Mouse (Mus musculus): ENCODE measurements at regions not wholly inside any gene's neighbourhood (a gene's known extent, or its start where the extent isn't known, plus 50 kb on each side); places are given as distances from the start of the nearest gene placed in this dataset.

- ATAC-seq (ENCODE audit: insufficient read depth, low FRiP score, low TSS enrichment): no peak
These were observed 106.3 kb upstream of the Gm26657 start for GRCm38 (mm10) chr4:56633528-56633927.

DNA sequence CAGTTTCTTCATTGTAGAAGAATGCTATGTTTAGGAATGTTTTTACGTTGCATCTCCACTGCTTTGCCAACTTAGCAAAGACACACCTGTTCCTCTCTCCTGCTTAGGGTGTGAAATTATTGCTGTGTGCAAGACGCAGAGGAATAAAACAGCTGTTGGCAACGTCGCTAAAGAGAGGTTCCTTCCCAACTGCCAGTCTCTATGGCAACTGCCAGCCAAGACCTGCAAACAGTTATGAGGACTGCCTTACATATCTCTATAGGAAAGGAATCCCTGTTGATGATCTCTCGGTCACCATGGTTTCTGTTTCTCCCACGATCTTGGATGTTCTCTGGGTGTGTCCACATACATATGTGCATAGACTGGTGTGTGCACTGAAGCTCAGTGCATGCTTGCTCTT, 109.6 kb upstream of the Gm26657 start:
- ATAC-seq (ENCODE audit: insufficient read depth, low FRiP score, low TSS enrichment): no peak
- H3K27ac ChIP-seq (ENCODE audit: low read depth, low read length): no peak overlapping the region
- WGBS: 82% methylated on average over 6 of the region's 6 CpGs

More at GRCm38 (mm10) chr4:56633528-56633927, 106.3 kb upstream of the Gm26657 start:
- WGBS: 79% methylated on average over 4 of the region's 4 CpGs
- H3K4me1 ChIP-seq (ENCODE audit: control insufficient read depth, insufficient read depth, low read length): no peaks in the 10 kb centered on the region; the same call in 1 of the 2 replicates
- no peak for DNase-seq (ENCODE audit: low spot score)
- H3K4me3 ChIP-seq (ENCODE audit: low read depth, low read length): no peak overlapping the region
- H3K9ac ChIP-seq (ENCODE audit: low read length): no peak overlapping the region
- no peaks in the 10 kb centered on the region for H3K27me3 ChIP-seq (ENCODE audit: control insufficient read depth, insufficient read depth, low read length)
- H3K36me3 ChIP-seq (ENCODE audit: control insufficient read depth, insufficient read depth, low read length): no peaks in the 10 kb centered on the region
- no peak overlapping the region for H3K27ac ChIP-seq (ENCODE audit: low read depth, low read length)
- no peaks in the 10 kb centered on the region for H3K9me3 ChIP-seq (ENCODE audit: control insufficient read depth, low read length)
- H3K4me2 ChIP-seq (ENCODE audit: low read depth): no peak overlapping the region

GRCm38 (mm10) chr4:56627206-56627605, 112.7 kb upstream of the Gm26657 start:
- H3K9ac ChIP-seq (ENCODE audit: low read length): no peak overlapping the region
- no peaks in the 10 kb centered on the region for H3K4me1 ChIP-seq (ENCODE audit: control insufficient read depth, insufficient read depth, low read length)
- DNase-seq (ENCODE audit: low spot score) (no peak), ATAC-seq (ENCODE audit: insufficient read depth, low FRiP score, low TSS enrichment) (no peak)
- no peaks in the 10 kb centered on the region for H3K36me3 ChIP-seq (ENCODE audit: control insufficient read depth, insufficient read depth, low read length)
- H3K27me3 ChIP-seq (ENCODE audit: control insufficient read depth, insufficient read depth, low read length): no peaks in the 10 kb centered on the region
- WGBS: 81% methylated on average over 7 of the region's 7 CpGs
- H3K4me2 ChIP-seq (ENCODE audit: low read depth): no peak overlapping the region
- H3K27ac ChIP-seq (ENCODE audit: low read depth, low read length): no peak overlapping the region
- no peak overlapping the region for H3K4me3 ChIP-seq (ENCODE audit: low read depth, low read length)
- H3K9me3 ChIP-seq (ENCODE audit: control insufficient read depth, low read length): no peaks in the 10 kb centered on the region

More for the DNA sequence above, 109.6 kb upstream of the Gm26657 start:
- H3K4me3 ChIP-seq (ENCODE audit: low read depth, low read length): no peak overlapping the region
- DNase-seq (ENCODE audit: low spot score): no peak
- no peaks in the 10 kb centered on the region for H3K4me1 ChIP-seq (ENCODE audit: control insufficient read depth, insufficient read depth, low read length)
- no peaks in the 10 kb centered on the region for H3K36me3 ChIP-seq (ENCODE audit: control insufficient read depth, insufficient read depth, low read length)
- no peak overlapping the region for H3K4me2 ChIP-seq (ENCODE audit: low read depth)
- H3K27me3 ChIP-seq (ENCODE audit: control insufficient read depth, insufficient read depth, low read length): no peaks in the 10 kb centered on the region
- H3K9me3 ChIP-seq (ENCODE audit: control insufficient read depth, low read length): no peaks in the 10 kb centered on the region
- no peak overlapping the region for H3K9ac ChIP-seq (ENCODE audit: low read length)

- Histone ChIP-seq H3K9ac (ENCODE audit: low read length) (no peak overlapping the region), H3K4me3 (ENCODE audit: low read depth, low read length) (no peak overlapping the region), H3K4me1 (ENCODE audit: control insufficient read depth, insufficient read depth, low read length) (no peaks in the 10 kb centered on the region), H3K27me3 (ENCODE audit: control insufficient read depth, insufficient read depth, low read length) (no peaks in the 10 kb centered on the region), H3K27ac (ENCODE audit: low read depth, low read length) (no peak overlapping the region), H3K9me3 (ENCODE audit: control insufficient read depth, low read length) (no peaks in the 10 kb centered on the region), H3K36me3 (ENCODE audit: control insufficient read depth, insufficient read depth, low read length) (no peaks in the 10 kb centered on the region), H3K4me2 (ENCODE audit: low read depth) (no peak overlapping the region)
- ATAC-seq (ENCODE audit: insufficient read depth, low FRiP score, low TSS enrichment): no peak
- WGBS: 89% methylated on average over 4 of the region's 4 CpGs
- DNase-seq (ENCODE audit: low spot score): no peak
These were observed 118.1 kb upstream of the Gm26657 start for GRCm38 (mm10) chr4:56621782-56622181.

- Histone ChIP-seq H3K9me3 (ENCODE audit: control insufficient read depth, low read length) (no peaks in the 10 kb centered on the region), H3K27me3 (ENCODE audit: control insufficient read depth, insufficient read depth, low read length) (no peaks in the 10 kb centered on the region), H3K36me3 (ENCODE audit: control insufficient read depth, insufficient read depth, low read length) (no peaks in the 10 kb centered on the region), H3K4me3 (ENCODE audit: low read depth, low read length) (no peak overlapping the region), H3K4me2 (ENCODE audit: low read depth) (no peak overlapping the region), H3K9ac (ENCODE audit: low read length) (no peak overlapping the region), H3K27ac (ENCODE audit: low read depth, low read length) (no peak overlapping the region), H3K4me1 (ENCODE audit: control insufficient read depth, insufficient read depth, low read length) (no peaks in the 10 kb centered on the region)
- ATAC-seq (ENCODE audit: insufficient read depth, low FRiP score, low TSS enrichment): no peak
- 88% methylated on average over 1 of the region's 1 CpGs for WGBS
- no peak for DNase-seq (ENCODE audit: low spot score)
These were observed 118.5 kb upstream of the Gm26657 start for GRCm38 (mm10) chr4:56621356-56621755.

DNA sequence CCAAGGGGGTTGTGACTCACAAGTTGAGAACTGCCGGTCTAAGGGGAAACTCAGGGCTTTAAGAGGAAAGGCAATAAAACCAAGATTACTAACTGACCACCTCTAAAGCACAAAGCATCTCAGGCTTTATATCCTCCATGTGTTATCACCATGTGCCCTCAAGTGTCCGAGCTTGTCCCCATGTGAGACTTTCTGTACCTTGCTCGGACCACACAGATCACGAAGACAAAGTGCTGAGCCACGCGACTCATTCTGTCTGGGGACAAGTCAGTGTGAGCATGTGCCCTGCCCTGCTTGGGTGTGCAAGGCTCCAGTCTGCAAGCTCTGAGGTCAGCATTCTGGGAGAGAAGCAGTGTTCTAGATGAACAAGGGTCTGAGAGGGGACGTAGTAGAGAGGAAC, 119.2 kb upstream of the Gm26657 start:
- Histone ChIP-seq H3K9me3 (ENCODE audit: control insufficient read depth, low read length) (no peaks in the 10 kb centered on the region), H3K9ac (ENCODE audit: low read length) (no peak overlapping the region), H3K4me3 (ENCODE audit: low read depth, low read length) (no peak overlapping the region), H3K4me2 (ENCODE audit: low read depth) (no peak overlapping the region), H3K27ac (ENCODE audit: low read depth, low read length) (no peak overlapping the region), H3K4me1 (ENCODE audit: control insufficient read depth, insufficient read depth, low read length) (no peaks in the 10 kb centered on the region), H3K27me3 (ENCODE audit: control insufficient read depth, insufficient read depth, low read length) (no peaks in the 10 kb centered on the region), H3K36me3 (ENCODE audit: control insufficient read depth, insufficient read depth, low read length) (no peaks in the 10 kb centered on the region)
- no peak for ATAC-seq (ENCODE audit: insufficient read depth, low FRiP score, low TSS enrichment)
- WGBS: 88% methylated on average over 7 of the region's 7 CpGs
- DNase-seq (ENCODE audit: low spot score): no peak

GRCm38 (mm10) chr4:56619803-56620202, 120.1 kb upstream of the Gm26657 start:
- DNase-seq (ENCODE audit: low spot score): no peak
- H3K36me3 ChIP-seq (ENCODE audit: control insufficient read depth, insufficient read depth, low read length): no peaks in the 10 kb centered on the region
- H3K4me3 ChIP-seq (ENCODE audit: low read depth, low read length): no peak overlapping the region
- H3K27ac ChIP-seq (ENCODE audit: low read depth, low read length): no peak overlapping the region
- H3K9me3 ChIP-seq (ENCODE audit: control insufficient read depth, low read length): no peaks in the 10 kb centered on the region
- H3K4me2 ChIP-seq (ENCODE audit: low read depth): no peak overlapping the region
- no peak for ATAC-seq (ENCODE audit: insufficient read depth, low FRiP score, low TSS enrichment)
- no peak overlapping the region for H3K9ac ChIP-seq (ENCODE audit: low read length)
- H3K27me3 ChIP-seq (ENCODE audit: control insufficient read depth, insufficient read depth, low read length): no peaks in the 10 kb centered on the region
- no peaks in the 10 kb centered on the region for H3K4me1 ChIP-seq (ENCODE audit: control insufficient read depth, insufficient read depth, low read length)

GRCm38 (mm10) chr4:56619054-56619453, 120.8 kb upstream of the Gm26657 start:
- H3K9ac ChIP-seq (ENCODE audit: low read length): no peak overlapping the region
- no peak overlapping the region for H3K4me3 ChIP-seq (ENCODE audit: low read depth, low read length)
- 85% methylated on average over 3 of the region's 3 CpGs for WGBS
- no peaks in the 10 kb centered on the region for H3K4me1 ChIP-seq (ENCODE audit: control insufficient read depth, insufficient read depth, low read length)
- H3K27me3 ChIP-seq (ENCODE audit: control insufficient read depth, insufficient read depth, low read length): no peaks in the 10 kb centered on the region
- H3K36me3 ChIP-seq (ENCODE audit: control insufficient read depth, insufficient read depth, low read length): no peaks in the 10 kb centered on the region
- H3K4me2 ChIP-seq (ENCODE audit: low read depth): no peak overlapping the region
- no peak overlapping the region for H3K27ac ChIP-seq (ENCODE audit: low read depth, low read length)
- no peak for ATAC-seq (ENCODE audit: insufficient read depth, low FRiP score, low TSS enrichment)
- no peak for DNase-seq (ENCODE audit: low spot score)
- no peaks in the 10 kb centered on the region for H3K9me3 ChIP-seq (ENCODE audit: control insufficient read depth, low read length)

- H3K9me3 ChIP-seq (ENCODE audit: control insufficient read depth, low read length): no peaks in the 10 kb centered on the region
- WGBS: 91% methylated on average over 5 of the region's 5 CpGs
- ATAC-seq (ENCODE audit: insufficient read depth, low FRiP score, low TSS enrichment) (no peak), DNase-seq (ENCODE audit: low spot score) (no peak)
- H3K4me2 ChIP-seq (ENCODE audit: low read depth): no peak overlapping the region
- no peak overlapping the region for H3K9ac ChIP-seq (ENCODE audit: low read length)
- no peaks in the 10 kb centered on the region for H3K36me3 ChIP-seq (ENCODE audit: control insufficient read depth, insufficient read depth, low read length)
- no peak overlapping the region for H3K4me3 ChIP-seq (ENCODE audit: low read depth, low read length)
- H3K27ac ChIP-seq (ENCODE audit: low read depth, low read length): no peak overlapping the region
- H3K4me1 ChIP-seq (ENCODE audit: control insufficient read depth, insufficient read depth, low read length): no peaks in the 10 kb centered on the region
- H3K27me3 ChIP-seq (ENCODE audit: control insufficient read depth, insufficient read depth, low read length): no peaks in the 10 kb centered on the region
These were observed 121.4 kb upstream of the Gm26657 start for GRCm38 (mm10) chr4:56618433-56618832.

Data from neural tube, embryonic 11.5 days (tissue).